Mouse (Mus musculus): ENCODE results near the gene Arhgef28. TPM values are rescaled to one million over a fixed set of nuclear protein-coding genes. Genes with fewer than 3 reads are reported as not detected.
"Not testable (repeated sequence)": the region's sequence is repeated elsewhere in the genome, so short reads cannot be mapped to it uniquely, and the experiment has no call there.

The Arhgef28 gene
- polyA plus RNA-seq, 1 experiment from 2014 or later: 16.7 TPM

- ATAC-seq (ENCODE audit: low FRiP score): no peak
- no peak overlapping the region for H3K9ac ChIP-seq
- no peaks in the 10 kb centered on the region for H3K9me3 ChIP-seq (replicated peaks)
- H3K27me3 ChIP-seq: no peaks in the 10 kb centered on the region
- H3K4me2 ChIP-seq (replicated peaks): no peak overlapping the region
- no peak overlapping the region for H3K27ac ChIP-seq
- 90% methylated on average over 12 of the region's 12 CpGs for WGBS
- H3K4me1 ChIP-seq: peaks cover 15% of the 10 kb centered on the region; the same call in 1 of the 2 replicates
- H3K4me3 ChIP-seq: no peak overlapping the region
- no peaks in the 10 kb centered on the region for H3K36me3 ChIP-seq
Observed at GRCm38 (mm10) chr13:98092354-98093002, 113.8 kb downstream of the Arhgef28 start.

GRCm38 (mm10) chr13:98079640-98080039, 126.6 kb downstream of the Arhgef28 start:
- H3K9me3 ChIP-seq (replicated peaks): no peaks in the 10 kb centered on the region
- no peak overlapping the region for H3K4me3 ChIP-seq
- H3K9ac ChIP-seq: no peak overlapping the region
- no peaks in the 10 kb centered on the region for H3K4me1 ChIP-seq
- no peak for ATAC-seq (ENCODE audit: low FRiP score)
- H3K4me2 ChIP-seq (replicated peaks): no peak overlapping the region
- H3K27ac ChIP-seq: no peak overlapping the region
- no peaks in the 10 kb centered on the region for H3K27me3 ChIP-seq
- WGBS: 70% methylated on average over 4 of the region's 4 CpGs
- H3K36me3 ChIP-seq: no peaks in the 10 kb centered on the region

- no peak for ATAC-seq (ENCODE audit: low FRiP score)
- WGBS: 84% methylated on average over 5 of the region's 5 CpGs
Observed at GRCm38 (mm10) chr13:98078251-98078650, 128.0 kb downstream of the Arhgef28 start.

GRCm38 (mm10) chr13:98077216-98077615, 129.0 kb downstream of the Arhgef28 start:
- H3K27me3 ChIP-seq: no peaks in the 10 kb centered on the region
- no peak overlapping the region for H3K27ac ChIP-seq
- H3K9me3 ChIP-seq (replicated peaks): no peaks in the 10 kb centered on the region
- ATAC-seq (ENCODE audit: low FRiP score): no peak
- H3K4me1 ChIP-seq: no peaks in the 10 kb centered on the region
- H3K36me3 ChIP-seq: no peaks in the 10 kb centered on the region
- WGBS: 91% methylated on average over 12 of the region's 12 CpGs
- H3K4me2 ChIP-seq (replicated peaks): no peak overlapping the region
- no peak overlapping the region for H3K9ac ChIP-seq
- no peak overlapping the region for H3K4me3 ChIP-seq

More at GRCm38 (mm10) chr13:98078251-98078650, 128.0 kb downstream of the Arhgef28 start:
- Histone ChIP-seq H3K4me3 (no peak overlapping the region), H3K4me2 (replicated peaks) (no peak overlapping the region), H3K36me3 (no peaks in the 10 kb centered on the region), H3K27ac (no peak overlapping the region), H3K9ac (no peak overlapping the region), H3K4me1 (no peaks in the 10 kb centered on the region), H3K27me3 (no peaks in the 10 kb centered on the region), H3K9me3 (replicated peaks) (no peaks in the 10 kb centered on the region)

- ATAC-seq (ENCODE audit: low FRiP score): no peak
- WGBS: 75% methylated on average over 11 of the region's 11 CpGs
- no peak overlapping the region for H3K9ac ChIP-seq
Observed at GRCm38 (mm10) chr13:98074871-98075270, 131.4 kb downstream of the Arhgef28 start.

GRCm38 (mm10) chr13:98073190-98073589, 133.0 kb downstream of the Arhgef28 start:
- Histone ChIP-seq H3K4me2 (replicated peaks) (no peak overlapping the region), H3K9me3 (replicated peaks) (no peaks in the 10 kb centered on the region), H3K36me3 (no peaks in the 10 kb centered on the region), H3K27ac (no peak overlapping the region), H3K4me1 (no peaks in the 10 kb centered on the region), H3K9ac (no peak overlapping the region), H3K4me3 (no peak overlapping the region), H3K27me3 (no peaks in the 10 kb centered on the region)
- 57% methylated on average over 4 of the region's 4 CpGs for WGBS
- ATAC-seq (ENCODE audit: low FRiP score): no peak

More at GRCm38 (mm10) chr13:98074871-98075270, 131.4 kb downstream of the Arhgef28 start:
- Histone ChIP-seq H3K36me3 (no peaks in the 10 kb centered on the region), H3K4me1 (no peaks in the 10 kb centered on the region), H3K27me3 (no peaks in the 10 kb centered on the region), H3K9me3 (replicated peaks) (no peaks in the 10 kb centered on the region), H3K4me3 (no peak overlapping the region), H3K27ac (no peak overlapping the region), H3K4me2 (replicated peaks) (no peak overlapping the region)

GRCm38 (mm10) chr13:98070458-98070857, 135.8 kb downstream of the Arhgef28 start:
- no peaks in the 10 kb centered on the region for H3K36me3 ChIP-seq
- WGBS: 90% methylated on average over 6 of the region's 6 CpGs
- no peak overlapping the region for H3K9ac ChIP-seq
- no peaks in the 10 kb centered on the region for H3K9me3 ChIP-seq (replicated peaks)
- H3K4me1 ChIP-seq: no peaks in the 10 kb centered on the region
- no peak overlapping the region for H3K4me2 ChIP-seq (replicated peaks)
- no peak for ATAC-seq (ENCODE audit: low FRiP score)
- H3K4me3 ChIP-seq: no peak overlapping the region
- no peaks in the 10 kb centered on the region for H3K27me3 ChIP-seq
- no peak overlapping the region for H3K27ac ChIP-seq

- WGBS: 93% methylated on average over 6 of the region's 6 CpGs
- H3K4me3 ChIP-seq: no peak overlapping the region
- H3K27ac ChIP-seq: no peak overlapping the region
- H3K4me2 ChIP-seq (replicated peaks): no peak overlapping the region
- H3K9ac ChIP-seq: no peak overlapping the region
- H3K9me3 ChIP-seq (replicated peaks): no peaks in the 10 kb centered on the region
- H3K36me3 ChIP-seq: no peaks in the 10 kb centered on the region
- H3K27me3 ChIP-seq: no peaks in the 10 kb centered on the region
- ATAC-seq (ENCODE audit: low FRiP score): no peak
- H3K4me1 ChIP-seq: no peaks in the 10 kb centered on the region
Observed at GRCm38 (mm10) chr13:98069646-98070045, 136.6 kb downstream of the Arhgef28 start.

GRCm38 (mm10) chr13:98062843-98063242, 143.4 kb downstream of the Arhgef28 start:
- Histone ChIP-seq H3K27ac (no peak overlapping the region), H3K36me3 (no peaks in the 10 kb centered on the region), H3K4me3 (no peak overlapping the region), H3K9me3 (replicated peaks) (no peaks in the 10 kb centered on the region; the same call in 1 of the 2 replicates), H3K9ac (no peak overlapping the region), H3K4me2 (replicated peaks) (no peak overlapping the region), H3K4me1 (no peaks in the 10 kb centered on the region), H3K27me3 (no peaks in the 10 kb centered on the region)
- no peak for ATAC-seq (ENCODE audit: low FRiP score)
- 70% methylated on average over 4 of the region's 4 CpGs for WGBS

- WGBS: 69% methylated on average over 1 of the region's 1 CpGs
- not testable (repeated sequence) for H3K4me2 ChIP-seq (replicated peaks); H3K4me3 ChIP-seq; H3K36me3 ChIP-seq; H3K9ac ChIP-seq; H3K27ac ChIP-seq; H3K4me1 ChIP-seq; ATAC-seq (ENCODE audit: low FRiP score); H3K27me3 ChIP-seq; H3K9me3 ChIP-seq (replicated peaks)
Observed at GRCm38 (mm10) chr13:98060121-98060520, 146.1 kb downstream of the Arhgef28 start.

- Histone ChIP-seq H3K9me3 (replicated peaks) (no peaks in the 10 kb centered on the region; the same call in 1 of the 2 replicates), H3K4me3 (no peak overlapping the region), H3K9ac (no peak overlapping the region), H3K36me3 (no peaks in the 10 kb centered on the region), H3K27me3 (no peaks in the 10 kb centered on the region), H3K4me1 (peaks cover 6% of the 10 kb centered on the region), H3K27ac (no peak overlapping the region), H3K4me2 (replicated peaks) (peak overlapping the region; percentile 11; the same call in 1 of the 2 replicates)
- ATAC-seq (ENCODE audit: low FRiP score): no peak
- 44% methylated on average over 8 of the region's 8 CpGs for WGBS
Observed at GRCm38 (mm10) chr13:98055194-98055593, 151.0 kb downstream of the Arhgef28 start.

GRCm38 (mm10) chr13:98040628-98041150, 165.6 kb downstream of the Arhgef28 start:
- 76% methylated on average over 3 of the region's 3 CpGs for WGBS
- H3K4me2 ChIP-seq (replicated peaks): no peak overlapping the region
- no peak overlapping the region for H3K4me3 ChIP-seq

GRCm38 (mm10) chr13:98038731-98039130, 167.5 kb downstream of the Arhgef28 start:
- no peaks in the 10 kb centered on the region for H3K4me1 ChIP-seq
- H3K4me2 ChIP-seq (replicated peaks): no peak overlapping the region
- H3K9me3 ChIP-seq (replicated peaks): no peaks in the 10 kb centered on the region
- H3K9ac ChIP-seq: no peak overlapping the region
- no peak for ATAC-seq (ENCODE audit: low FRiP score)
- no peak overlapping the region for H3K27ac ChIP-seq
- no peaks in the 10 kb centered on the region for H3K27me3 ChIP-seq
- H3K4me3 ChIP-seq: no peak overlapping the region
- no peaks in the 10 kb centered on the region for H3K36me3 ChIP-seq
- WGBS: 82% methylated on average over 3 of the region's 3 CpGs

More at GRCm38 (mm10) chr13:98040628-98041150, 165.6 kb downstream of the Arhgef28 start:
- no peak for ATAC-seq (ENCODE audit: low FRiP score)
- Histone ChIP-seq H3K27ac (no peak overlapping the region), H3K9ac (no peak overlapping the region), H3K36me3 (no peaks in the 10 kb centered on the region), H3K4me1 (no peaks in the 10 kb centered on the region), H3K27me3 (no peaks in the 10 kb centered on the region), H3K9me3 (replicated peaks) (no peaks in the 10 kb centered on the region)
